Mouse (Mus musculus) intestine, embryonic 15.5 days (tissue): ENCODE data around the gene Entpd5. TPM values are rescaled to one million over a fixed set of nuclear protein-coding genes. Genes with fewer than 3 reads are reported as not detected.
A peak's percentile ranks its signal among the peaks of the same experiment; 100 is the strongest.

Experiments used
- ATAC-seq: fragments of 200-750 bp; cut with Nextera tagmentation; 2 replicates; pipeline ENCODE4 v1.8.0; 2017; ENCODE audit warnings: moderate TSS enrichment, moderate library complexity
- H3K27ac ChIP-seq: fragments of 300-500 bp; sonication (generic); 2 replicates; pipeline ENCODE4 v1.5.1; 2015; ENCODE audit warnings: mild to moderate bottlenecking, inconsistent platforms
- H3K27me3 ChIP-seq: fragments of 300-500 bp; sonication (generic); replicated peaks from 2 replicates; pipeline ENCODE4 v1.6.1; 2015; ENCODE audit warnings: inconsistent platforms
- H3K36me3 ChIP-seq: fragments of 300-500 bp; sonication (generic); 2 replicates; pipeline ENCODE4 v1.6.1; 2015; ENCODE audit warnings: inconsistent platforms
- H3K4me1 ChIP-seq: fragments of 300-500 bp; sonication (generic); replicated peaks from 2 replicates; pipeline ENCODE4 v1.6.1; 2015; ENCODE audit warnings: inconsistent platforms
- H3K4me2 ChIP-seq: fragments of 300-500 bp; sonication (generic); replicated peaks from 2 replicates; pipeline ENCODE4 v1.6.1; 2015; ENCODE audit warnings: mild to moderate bottlenecking, inconsistent platforms
- H3K4me3 ChIP-seq: fragments of 300-500 bp; sonication (generic); replicated peaks from 2 replicates; pipeline ENCODE4 v1.5.1; 2015; ENCODE audit warnings: inconsistent platforms
- H3K9ac ChIP-seq: fragments of 300-500 bp; sonication (generic); 2 replicates; pipeline ENCODE4 v1.6.1; 2015; ENCODE audit warnings: inconsistent platforms
- H3K9me3 ChIP-seq: fragments of 300-500 bp; sonication (generic); 2 replicates; pipeline ENCODE4 v1.6.1; 2016; ENCODE audit warnings: inconsistent platforms
- WGBS: fragments of 180-500 bp; shearing (Covaris S2); methylation state at CpG from one replicate; pipeline ENCODE4 v1.1.7; 2015; 5-methylcytosine and 5-hydroxymethylcytosine counted together
- polyA plus RNA-seq: library from polyadenylated mRNA; unstranded; fragments of >200 nt; fragmentation: Nextera tagmentation; extraction: Ambion mirVana; gene quantifications from 2 replicates; pipeline ENCODE4 v1.2.1, GENCODE M21; 2015

Gene Entpd5
- polyA plus RNA-seq, 1 experiment from 2014 or later, result 39.5 TPM

DNA sequence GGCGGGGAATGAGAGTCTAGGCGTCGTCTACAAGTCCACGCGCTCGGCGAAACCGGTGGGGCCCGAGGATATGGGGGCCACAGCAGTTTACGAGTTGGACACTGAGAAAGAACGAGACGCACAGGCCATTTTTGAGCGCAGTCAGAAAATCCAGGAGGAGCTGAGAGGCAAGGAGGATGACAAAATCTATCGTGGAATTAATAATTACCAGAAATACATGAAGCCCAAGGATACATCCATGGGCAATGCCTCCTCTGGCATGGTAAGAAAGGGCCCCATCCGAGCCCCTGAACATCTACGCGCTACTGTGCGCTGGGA, 8.7 kb upstream of the Entpd5 start:
- H3K9me3 ChIP-seq, result no peaks in the 10 kb centered on the region
- peak overlapping the region; percentile 55 for H3K9ac ChIP-seq
- H3K27me3 ChIP-seq, result no peaks in the 10 kb centered on the region
- H3K4me1 ChIP-seq, result no peaks in the 10 kb centered on the region
- no peaks in the 10 kb centered on the region for H3K36me3 ChIP-seq
- peak overlapping the region; percentile 56 for H3K4me3 ChIP-seq
- 0 out of 2 replicates have a peak overlapping the region, but pooled peaks have one; percentile 51 for H3K27ac ChIP-seq
- ATAC-seq, result peak; percentile 38; the same call in 1 of the 2 replicates
- peak overlapping the region; percentile 86 for H3K4me2 ChIP-seq
- 36% methylated on average over 18 of the region's 18 CpGs for WGBS

DNA sequence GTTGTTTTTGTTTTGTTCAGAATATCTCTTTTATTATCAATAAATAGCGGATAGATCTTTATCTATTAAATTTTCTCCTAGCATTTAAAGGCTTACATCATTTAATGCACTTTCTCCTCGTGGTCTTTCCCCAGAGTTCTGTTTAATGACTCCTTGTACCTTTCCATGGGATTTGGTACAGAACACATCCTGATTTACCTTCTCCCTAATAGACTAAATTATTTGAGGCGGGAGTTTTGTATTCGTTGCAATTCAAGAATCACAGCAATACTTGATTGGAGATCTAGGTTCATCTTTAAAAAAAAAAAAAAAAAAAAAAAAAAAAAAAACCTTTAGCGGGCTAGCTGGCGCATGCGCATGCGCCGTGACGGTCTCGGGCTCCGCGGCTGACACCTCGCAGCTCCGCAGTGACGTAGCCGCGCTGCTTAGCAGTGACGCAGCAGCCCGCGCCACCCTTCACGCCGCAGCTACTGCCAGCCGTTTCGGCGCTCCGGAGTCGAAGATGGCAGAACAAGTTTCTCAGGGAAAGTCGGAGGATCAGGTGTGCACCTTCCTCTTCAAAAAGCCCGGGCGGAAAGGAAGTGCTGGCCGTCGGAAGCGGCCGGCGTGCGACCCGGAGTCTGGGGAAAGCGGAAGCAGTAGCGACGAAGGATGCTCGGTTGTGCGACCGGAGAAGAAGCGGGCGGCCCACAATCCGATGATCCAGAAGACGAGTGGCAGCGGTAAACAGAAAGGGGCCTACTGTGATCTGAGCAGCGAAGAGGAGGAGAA, 8.2 kb upstream of the Entpd5 start, which contains the start of gene Rnf113a2:
Gene Rnf113a2, plus strand, starts transcription at position 363 of the 771 bp plus-strand sequence.
- Histone ChIP-seq H3K4me3 (peak within 1 kb of the TSS; percentile 56), H3K27ac (peak within 1 kb of the TSS; percentile 51; the same call in 1 of the 2 replicates), H3K9ac (peak within 1 kb of the TSS; percentile 55), H3K36me3 (no peaks in the 10 kb centered on the region), H3K4me2 (peak within 1 kb of the TSS; percentile 86), H3K9me3 (no peaks in the 10 kb centered on the region), H3K4me1 (no peaks in the 10 kb centered on the region), H3K27me3 (no peaks in the 10 kb centered on the region)
- WGBS, result 3% methylated on average over 50 of the region's 50 CpGs
- peak; percentile 94 for ATAC-seq

DNA sequence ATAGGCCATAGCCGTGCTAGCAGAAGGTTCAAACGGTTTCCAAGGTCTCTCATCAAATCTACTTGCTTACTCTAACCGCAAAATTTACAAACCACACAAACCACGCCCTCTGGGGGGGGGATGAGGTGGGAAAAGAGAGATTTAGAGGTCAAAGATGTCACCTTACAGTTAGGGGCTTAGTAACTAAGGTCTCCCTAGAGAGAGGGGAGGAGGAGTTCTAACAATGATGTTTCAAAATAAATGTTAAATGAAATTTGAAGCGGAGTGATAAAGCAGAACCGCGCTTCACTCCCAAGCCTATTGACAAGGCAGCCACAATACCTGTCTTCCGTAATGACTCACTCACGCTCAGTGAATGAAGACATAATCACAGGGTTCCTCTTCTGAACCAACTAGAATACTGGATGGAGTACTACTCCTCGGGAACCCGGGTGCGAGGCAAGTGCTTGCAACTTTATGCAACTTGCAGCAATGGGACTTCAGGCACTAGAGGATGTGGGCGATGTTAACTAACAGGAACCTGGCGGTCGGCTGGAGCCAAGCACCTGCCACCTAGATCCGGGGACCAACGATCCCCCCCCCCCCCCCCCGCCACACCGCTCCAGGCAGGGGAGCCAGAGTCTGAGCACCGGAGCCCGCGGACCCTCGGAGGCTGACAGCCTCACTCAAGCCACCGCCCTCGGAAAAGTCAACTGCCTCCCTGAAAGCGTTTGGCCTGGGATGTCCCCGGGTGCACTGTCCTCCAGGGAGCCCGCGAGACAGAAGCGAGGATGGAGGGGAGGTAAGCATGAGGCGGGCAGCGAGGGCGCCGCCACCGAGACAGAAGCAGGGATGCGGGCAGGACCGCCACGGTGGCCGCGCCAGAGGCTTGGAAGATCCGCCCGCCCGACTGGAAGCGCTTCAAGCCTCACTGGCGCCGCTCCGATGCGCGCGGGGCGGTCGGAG, 683 bp downstream of the Entpd5 start:
- under 1% methylated on average over 51 of the region's 52 CpGs for WGBS
- H3K9me3 ChIP-seq, result no peaks in the 10 kb centered on the region
- H3K4me3 ChIP-seq, result peak overlapping the region; percentile 83
- H3K27ac ChIP-seq, result peak overlapping the region; percentile 87
- no peaks in the 10 kb centered on the region for H3K27me3 ChIP-seq
- no peaks in the 10 kb centered on the region for H3K36me3 ChIP-seq
- H3K4me2 ChIP-seq, result peak overlapping the region; percentile 91
- peak overlapping the region; percentile 83 for H3K9ac ChIP-seq
- ATAC-seq, result peak; percentile 57
- 0 out of 2 replicates have a peak, but pooled peaks cover 8% of the 10 kb centered on the region for H3K4me1 ChIP-seq

DNA sequence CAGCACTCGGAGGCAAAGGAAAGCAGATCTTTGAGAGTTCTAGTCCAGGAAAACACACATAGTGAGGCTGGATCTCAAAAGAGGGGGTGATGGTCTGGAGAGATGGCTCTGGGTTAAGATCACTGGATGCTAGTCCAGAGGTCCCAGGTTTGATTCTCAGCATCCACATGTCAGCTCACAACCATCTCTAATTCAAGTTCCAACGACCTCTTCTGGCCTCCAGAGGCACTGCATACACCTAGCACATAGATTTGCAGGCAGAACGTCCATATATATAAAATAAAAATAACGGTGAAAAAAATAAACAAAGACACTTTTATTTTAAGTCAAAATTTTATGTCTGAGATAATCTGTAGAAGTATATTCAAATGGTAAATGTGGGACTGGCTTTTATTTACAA, 1.6 kb downstream of the Entpd5 start:
- Histone ChIP-seq H3K9me3 (no peaks in the 10 kb centered on the region), H3K36me3 (no peaks in the 10 kb centered on the region), H3K4me3 (no peak overlapping the region), H3K27me3 (no peaks in the 10 kb centered on the region), H3K9ac (no peak overlapping the region), H3K27ac (no peak overlapping the region), H3K4me1 (0 out of 2 replicates have a peak, but pooled peaks cover 8% of the 10 kb centered on the region), H3K4me2 (no peak overlapping the region)
- WGBS, result 55% methylated on average over 4 of the region's 4 CpGs
- ATAC-seq, result no peak

DNA sequence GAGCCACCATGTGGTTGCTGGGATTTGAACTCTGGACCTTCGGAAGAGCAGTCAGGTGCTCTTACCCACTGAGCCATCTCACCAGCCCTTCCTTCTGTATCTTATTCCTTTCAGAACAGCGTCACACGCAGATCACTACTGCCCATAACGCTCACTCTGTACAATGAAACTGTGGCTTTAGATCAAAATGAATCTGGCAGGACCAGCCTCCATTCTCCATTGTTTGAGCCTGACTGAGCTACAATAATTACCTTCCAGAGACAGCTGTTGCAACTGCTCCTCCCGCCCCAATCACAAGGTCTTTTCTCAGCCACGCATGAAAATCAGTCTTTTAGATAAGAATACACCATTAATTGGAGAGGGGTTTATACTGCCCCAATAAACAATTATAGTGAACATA, 4.3 kb downstream of the Entpd5 start:
- Histone ChIP-seq H3K36me3 (no peaks in the 10 kb centered on the region), H3K27me3 (no peaks in the 10 kb centered on the region), H3K4me1 (0 out of 2 replicates have a peak, but pooled peaks cover 11% of the 10 kb centered on the region), H3K9me3 (no peaks in the 10 kb centered on the region), H3K27ac (no peak overlapping the region), H3K4me2 (no peak overlapping the region), H3K9ac (no peak overlapping the region), H3K4me3 (no peak overlapping the region)
- ATAC-seq, result no peak
- 78% methylated on average over 6 of the region's 6 CpGs for WGBS

DNA sequence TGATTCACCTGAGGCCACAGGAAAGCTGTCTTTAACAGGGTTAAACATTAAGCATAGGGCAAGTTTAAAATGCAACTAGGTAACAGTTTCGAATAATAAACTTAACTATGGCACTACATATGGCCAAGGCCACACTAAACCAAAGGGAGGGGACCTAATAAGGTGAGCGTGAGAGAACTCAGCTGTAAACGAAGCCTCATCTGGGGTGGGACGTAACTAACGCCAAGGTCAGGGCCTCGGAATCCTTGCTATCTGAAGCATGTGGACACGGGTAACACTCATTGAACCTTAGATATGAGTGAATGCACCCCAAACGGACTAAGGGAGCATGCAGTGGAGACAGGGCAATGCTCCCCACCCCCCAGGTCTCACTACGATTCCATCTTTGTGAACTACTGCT, 5.9 kb downstream of the Entpd5 start:
- no peak overlapping the region for H3K9ac ChIP-seq
- H3K27me3 ChIP-seq, result no peaks in the 10 kb centered on the region
- H3K9me3 ChIP-seq, result no peaks in the 10 kb centered on the region
- H3K4me2 ChIP-seq, result peak overlapping the region; percentile 10; the same call in 1 of the 2 replicates
- 0 out of 2 replicates have a peak, but pooled peaks cover 6% of the 10 kb centered on the region for H3K4me1 ChIP-seq
- H3K27ac ChIP-seq, result peak overlapping the region; percentile 62; the same call in 1 of the 2 replicates
- 53% methylated on average over 9 of the region's 9 CpGs for WGBS
- H3K4me3 ChIP-seq, result no peak overlapping the region
- no peaks in the 10 kb centered on the region for H3K36me3 ChIP-seq
- ATAC-seq, result peak; percentile 74

DNA sequence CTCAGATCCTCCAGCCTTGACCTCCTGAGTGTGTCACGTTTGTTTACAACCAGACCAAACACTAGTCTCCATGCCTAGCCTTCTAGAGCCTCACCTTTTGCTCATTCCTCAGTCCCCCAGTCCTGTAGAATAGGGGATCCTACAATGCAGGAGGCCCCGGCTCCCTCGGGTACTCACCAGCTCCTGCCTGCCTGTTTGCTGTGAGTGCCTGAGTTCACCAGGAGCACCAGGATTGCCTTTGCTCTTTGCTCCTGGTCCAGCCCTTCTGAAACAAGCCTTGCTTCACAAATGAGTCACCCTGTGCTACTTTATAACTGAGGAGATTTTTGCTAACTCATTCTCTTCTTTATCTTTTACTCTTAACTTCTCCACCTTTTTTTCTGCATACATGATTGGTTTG, 8.2 kb downstream of the Entpd5 start:
- Histone ChIP-seq H3K4me3 (peak overlapping the region; percentile 9; the same call in 1 of the 2 replicates), H3K36me3 (no peaks in the 10 kb centered on the region), H3K27me3 (no peaks in the 10 kb centered on the region), H3K4me2 (peak overlapping the region; percentile 33), H3K9ac (no peak overlapping the region), H3K9me3 (no peaks in the 10 kb centered on the region), H3K4me1 (0 out of 2 replicates have a peak, but pooled peaks cover 4% of the 10 kb centered on the region), H3K27ac (peak overlapping the region; percentile 81)
- 21% methylated on average over 3 of the region's 3 CpGs for WGBS
- ATAC-seq, result peak; percentile 72

DNA sequence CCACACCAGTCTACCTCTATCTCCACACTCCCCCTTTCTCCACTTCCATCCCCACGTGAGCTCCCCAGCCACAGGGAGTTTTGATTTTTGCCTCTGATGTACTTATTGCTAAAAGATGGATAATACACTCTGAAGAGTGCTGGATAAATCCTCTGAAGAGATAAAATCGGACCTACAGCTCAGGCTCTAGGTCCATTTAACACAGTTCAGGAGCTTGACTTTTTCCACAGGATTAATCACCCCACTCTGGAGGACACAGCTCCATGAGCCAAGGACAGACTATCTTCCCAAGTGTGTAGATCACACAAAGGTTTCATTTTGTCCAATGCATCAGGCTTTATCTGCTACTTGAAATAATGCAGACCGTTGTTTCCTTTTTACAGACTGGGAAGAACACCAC, 8.8 kb downstream of the Entpd5 start:
- peak overlapping the region; percentile 33 for H3K4me2 ChIP-seq

DNA sequence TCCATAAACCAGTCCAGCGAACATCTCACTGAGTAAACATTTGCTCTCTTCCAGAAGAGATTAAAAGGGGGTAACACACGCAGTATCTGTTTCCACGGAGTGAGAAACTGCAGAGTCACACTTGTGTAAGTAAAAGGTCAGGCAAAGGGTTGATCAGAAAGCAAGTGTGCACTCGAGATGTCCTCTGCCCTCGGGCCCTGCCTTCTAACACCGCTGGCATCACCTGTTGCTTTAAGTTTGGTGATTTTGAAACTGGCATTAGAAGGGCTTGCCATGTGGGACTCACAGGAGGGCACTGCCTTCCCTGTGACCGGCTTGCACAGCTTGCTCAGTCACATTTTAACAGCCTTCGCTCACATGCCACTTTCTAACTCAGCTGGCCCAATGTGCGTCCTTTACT, 9.2 kb downstream of the Entpd5 start:
- peak; percentile 52 for ATAC-seq
- WGBS, result 39% methylated on average over 9 of the region's 9 CpGs
- H3K9me3 ChIP-seq, result no peaks in the 10 kb centered on the region
- 0 out of 2 replicates have a peak overlapping the region, but pooled peaks have one; percentile 3 for H3K4me3 ChIP-seq
- no peaks in the 10 kb centered on the region for H3K36me3 ChIP-seq
- H3K4me2 ChIP-seq, result peak overlapping the region; percentile 33
- H3K27ac ChIP-seq, result peak overlapping the region; percentile 81
- H3K9ac ChIP-seq, result no peak overlapping the region
- 0 out of 2 replicates have a peak, but pooled peaks cover 4% of the 10 kb centered on the region for H3K4me1 ChIP-seq
- no peaks in the 10 kb centered on the region for H3K27me3 ChIP-seq

More for the DNA sequence above, 8.8 kb downstream of the Entpd5 start:
- 62% methylated on average over 3 of the region's 3 CpGs for WGBS
- H3K4me1 ChIP-seq, result 0 out of 2 replicates have a peak, but pooled peaks cover 4% of the 10 kb centered on the region
- H3K27ac ChIP-seq, result peak overlapping the region; percentile 81
- no peaks in the 10 kb centered on the region for H3K9me3 ChIP-seq
- peak overlapping the region; percentile 9; the same call in 1 of the 2 replicates for H3K4me3 ChIP-seq
- no peaks in the 10 kb centered on the region for H3K36me3 ChIP-seq
- no peak for ATAC-seq
- H3K27me3 ChIP-seq, result no peaks in the 10 kb centered on the region
- no peak overlapping the region for H3K9ac ChIP-seq

DNA sequence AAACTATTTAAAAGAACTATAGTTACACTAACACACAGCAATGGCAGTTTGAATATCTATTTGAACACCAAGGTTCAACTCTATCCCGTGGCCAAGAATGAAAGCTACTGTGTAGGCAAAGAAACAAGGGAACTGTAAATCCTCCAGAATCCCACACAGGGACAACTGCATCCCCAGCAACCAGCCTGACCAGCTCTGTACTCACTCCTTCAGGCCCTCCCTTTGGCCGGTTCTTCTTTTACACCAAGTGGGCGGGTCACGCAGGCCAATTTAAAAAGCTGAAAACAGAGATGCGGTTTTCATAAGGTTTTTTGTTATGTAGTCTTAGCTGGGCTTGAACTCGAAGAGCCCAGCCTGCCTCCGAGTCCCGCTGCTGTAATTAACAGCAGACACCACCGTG, 9.7 kb downstream of the Entpd5 start:
- ATAC-seq, result no peak
- Histone ChIP-seq H3K9ac (peak overlapping the region; percentile 20; the same call in 1 of the 2 replicates), H3K4me2 (peak overlapping the region; percentile 33; the same call in 1 of the 2 replicates), H3K4me1 (0 out of 2 replicates have a peak, but pooled peaks cover 4% of the 10 kb centered on the region), H3K36me3 (no peaks in the 10 kb centered on the region), H3K27ac (peak overlapping the region; percentile 81), H3K4me3 (0 out of 2 replicates have a peak overlapping the region, but pooled peaks have one; percentile 6), H3K27me3 (no peaks in the 10 kb centered on the region), H3K9me3 (no peaks in the 10 kb centered on the region)
- 57% methylated on average over 9 of the region's 9 CpGs for WGBS

DNA sequence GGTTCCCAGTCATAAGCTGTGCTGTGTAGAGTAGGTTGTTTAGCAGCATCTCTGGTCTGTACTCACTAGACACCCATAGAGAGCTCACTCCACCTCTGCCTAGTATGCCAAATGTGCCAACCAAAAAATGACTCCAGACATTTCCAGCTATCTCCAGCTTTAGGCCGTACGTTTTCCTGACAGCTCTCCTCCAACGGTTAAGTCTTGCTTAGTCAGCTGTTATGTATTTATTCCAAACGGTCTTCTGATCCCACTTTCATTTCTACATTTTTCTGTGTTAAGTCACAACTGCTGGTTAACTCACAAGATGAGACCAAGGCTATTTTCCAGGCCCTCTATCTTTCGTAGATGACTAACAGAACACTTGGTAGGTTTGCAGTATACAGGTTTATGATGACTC, 10.2 kb downstream of the Entpd5 start:
- Histone ChIP-seq H3K9me3 (no peaks in the 10 kb centered on the region), H3K4me1 (0 out of 2 replicates have a peak, but pooled peaks cover 4% of the 10 kb centered on the region), H3K27me3 (no peaks in the 10 kb centered on the region), H3K36me3 (no peaks in the 10 kb centered on the region), H3K4me3 (no peak overlapping the region), H3K9ac (no peak overlapping the region), H3K27ac (no peak overlapping the region), H3K4me2 (no peak overlapping the region)
- no peak for ATAC-seq
- WGBS, result 70% methylated on average over 5 of the region's 5 CpGs

DNA sequence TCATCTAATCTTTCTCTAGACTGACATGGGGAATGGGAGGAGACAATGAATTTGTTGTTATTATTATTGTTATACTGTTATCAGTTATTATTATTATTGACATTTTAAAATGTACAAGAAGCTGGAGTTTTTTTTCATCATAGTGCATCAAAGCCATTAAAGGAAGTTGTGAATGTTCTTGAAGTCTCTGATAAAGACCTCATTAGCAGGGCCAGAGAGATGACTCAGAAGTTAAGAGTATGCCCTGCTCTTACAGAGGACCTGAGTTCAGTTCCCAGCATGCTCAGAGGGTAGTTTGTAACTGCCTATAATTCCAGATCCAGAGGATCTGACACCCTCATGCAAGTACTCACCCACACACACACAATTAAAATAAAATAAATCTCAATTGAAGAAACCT, 11.1 kb downstream of the Entpd5 start:
- H3K27me3 ChIP-seq, result no peaks in the 10 kb centered on the region
- no peak overlapping the region for H3K9ac ChIP-seq
- no peak overlapping the region for H3K4me3 ChIP-seq
- no peak overlapping the region for H3K4me2 ChIP-seq
- 0 out of 2 replicates have a peak, but pooled peaks cover 4% of the 10 kb centered on the region for H3K4me1 ChIP-seq
- no peaks in the 10 kb centered on the region for H3K9me3 ChIP-seq
- H3K27ac ChIP-seq, result no peak overlapping the region
- no peaks in the 10 kb centered on the region for H3K36me3 ChIP-seq
- ATAC-seq, result no peak
